Mouse (Mus musculus) hindbrain, embryonic 15.5 days (tissue): ENCODE measurements around the gene Thbs1. TPM values are rescaled to one million over a fixed set of nuclear protein-coding genes. Genes with fewer than 3 reads are reported as not detected.
A peak's percentile ranks its signal among the peaks of the same experiment; 100 is the strongest.

ENCODE experiments used
- ATAC-seq: fragments of 200-750 bp; cut with Nextera tagmentation; 2 replicates; pipeline ENCODE4 v1.8.0; 2017; ENCODE audit warnings: low read depth, moderate number of reproducible peaks, moderate TSS enrichment; ENCODE audit not compliant: low FRiP score
- H3K27ac ChIP-seq: fragments of 300-500 bp; sonication (generic); replicated peaks from 2 replicates; pipeline ENCODE4 v1.5.1; 2015; ENCODE audit warnings: mild to moderate bottlenecking, inconsistent platforms
- H3K27me3 ChIP-seq: fragments of 300-500 bp; sonication (generic); 2 replicates; pipeline ENCODE4 v1.6.1; 2015; ENCODE audit warnings: control low read depth, inconsistent platforms
- H3K36me3 ChIP-seq: fragments of 300-500 bp; sonication (generic); 2 replicates; pipeline ENCODE4 v1.6.1; 2015; ENCODE audit warnings: control low read depth, inconsistent platforms
- H3K4me1 ChIP-seq: fragments of 300-500 bp; sonication (generic); replicated peaks from 2 replicates; pipeline ENCODE4 v1.6.1; 2015; ENCODE audit warnings: control low read depth, inconsistent platforms
- H3K4me2 ChIP-seq: fragments of 300-500 bp; sonication (generic); 2 replicates; pipeline ENCODE4 v1.6.1; 2015; ENCODE audit warnings: moderate library complexity, mild to moderate bottlenecking, inconsistent platforms
- H3K4me3 ChIP-seq: fragments of 300-500 bp; sonication (generic); 2 replicates; pipeline ENCODE4 v1.5.1; 2015; ENCODE audit warnings: mild to moderate bottlenecking, inconsistent platforms
- H3K9ac ChIP-seq: fragments of 300-500 bp; sonication (generic); 2 replicates; pipeline ENCODE4 v1.6.1; 2015; ENCODE audit warnings: inconsistent platforms
- H3K9me3 ChIP-seq: fragments of 300-500 bp; sonication (generic); 2 replicates; pipeline ENCODE4 v1.6.1; 2016; ENCODE audit warnings: control low read depth, inconsistent platforms
- WGBS: fragments of 180-500 bp; shearing (Covaris S2); methylation state at CpG from one replicate; pipeline ENCODE4 v1.1.7; 2015; 5-methylcytosine and 5-hydroxymethylcytosine counted together
- polyA plus RNA-seq: library from polyadenylated mRNA; unstranded; fragments of >200 nt; fragmentation: Nextera tagmentation; extraction: Ambion mirVana; gene quantifications from 2 replicates; pipeline ENCODE4 v1.2.1, GENCODE M21; 2015

Thbs1 gene
- polyA plus RNA-seq, 1 experiment from 2014 or later, result 6.9 TPM

GRCm38 (mm10) chr2:118116180-118116579 is 4.5 kb downstream of the Thbs1 start:
- Histone ChIP-seq H3K36me3 (no peaks in the 10 kb centered on the region), H3K9ac (no peak overlapping the region), H3K27me3 (peaks cover 6% of the 10 kb centered on the region; the same call in 1 of the 2 replicates), H3K4me2 (no peak overlapping the region), H3K27ac (no peak overlapping the region), H3K4me3 (no peak overlapping the region), H3K4me1 (peaks cover 43% of the 10 kb centered on the region), H3K9me3 (no peaks in the 10 kb centered on the region)
- 54% methylated on average over 2 of the region's 2 CpGs for WGBS
- ATAC-seq, result 0 out of 2 replicates have a peak, but pooled peaks have one; percentile 28

GRCm38 (mm10) chr2:118116754-118117290 is 5.1 kb downstream of the Thbs1 start:
- H3K27me3 ChIP-seq, result peaks cover 6% of the 10 kb centered on the region; the same call in 1 of the 2 replicates
- WGBS, result 70% methylated on average over 3 of the region's 3 CpGs
- H3K9me3 ChIP-seq, result no peaks in the 10 kb centered on the region
- no peak overlapping the region for H3K9ac ChIP-seq
- no peak for ATAC-seq
- H3K27ac ChIP-seq, result no peak overlapping the region
- H3K4me1 ChIP-seq, result peaks cover 43% of the 10 kb centered on the region
- no peak overlapping the region for H3K4me2 ChIP-seq
- H3K4me3 ChIP-seq, result no peak overlapping the region
- H3K36me3 ChIP-seq, result no peaks in the 10 kb centered on the region

- 76% methylated on average over 11 of the region's 11 CpGs for WGBS
Measured at GRCm38 (mm10) chr2:118117401-118117800, 5.7 kb downstream of the Thbs1 start.

GRCm38 (mm10) chr2:118118045-118118444 is 6.4 kb downstream of the Thbs1 start:
- ATAC-seq, result no peak
- no peaks in the 10 kb centered on the region for H3K9me3 ChIP-seq
- H3K4me3 ChIP-seq, result no peak overlapping the region
- H3K36me3 ChIP-seq, result no peaks in the 10 kb centered on the region
- no peak overlapping the region for H3K4me2 ChIP-seq
- 78% methylated on average over 6 of the region's 6 CpGs for WGBS
- peaks cover 4% of the 10 kb centered on the region; the same call in 1 of the 2 replicates for H3K27me3 ChIP-seq
- H3K4me1 ChIP-seq, result peaks cover 33% of the 10 kb centered on the region
- H3K27ac ChIP-seq, result no peak overlapping the region
- no peak overlapping the region for H3K9ac ChIP-seq

More at GRCm38 (mm10) chr2:118117401-118117800, 5.7 kb downstream of the Thbs1 start:
- H3K4me1 ChIP-seq, result peaks cover 38% of the 10 kb centered on the region
- H3K4me3 ChIP-seq, result no peak overlapping the region
- no peak for ATAC-seq
- no peaks in the 10 kb centered on the region for H3K9me3 ChIP-seq
- H3K36me3 ChIP-seq, result no peaks in the 10 kb centered on the region
- H3K4me2 ChIP-seq, result no peak overlapping the region
- H3K27ac ChIP-seq, result no peak overlapping the region
- H3K9ac ChIP-seq, result no peak overlapping the region
- peaks cover 6% of the 10 kb centered on the region; the same call in 1 of the 2 replicates for H3K27me3 ChIP-seq

GRCm38 (mm10) chr2:118118515-118118914 is 6.8 kb downstream of the Thbs1 start:
- H3K27me3 ChIP-seq, result no peaks in the 10 kb centered on the region
- no peak for ATAC-seq
- H3K27ac ChIP-seq, result no peak overlapping the region
- H3K9me3 ChIP-seq, result no peaks in the 10 kb centered on the region
- 88% methylated on average over 7 of the region's 7 CpGs for WGBS
- H3K4me3 ChIP-seq, result no peak overlapping the region
- no peaks in the 10 kb centered on the region for H3K36me3 ChIP-seq
- H3K9ac ChIP-seq, result no peak overlapping the region
- no peak overlapping the region for H3K4me2 ChIP-seq
- H3K4me1 ChIP-seq, result peaks cover 30% of the 10 kb centered on the region

- H3K4me2 ChIP-seq, result no peak overlapping the region
- no peaks in the 10 kb centered on the region for H3K9me3 ChIP-seq
- H3K27me3 ChIP-seq, result no peaks in the 10 kb centered on the region
- no peak overlapping the region for H3K4me3 ChIP-seq
- ATAC-seq, result no peak
- no peaks in the 10 kb centered on the region for H3K36me3 ChIP-seq
- H3K4me1 ChIP-seq, result peaks cover 21% of the 10 kb centered on the region
- no peak overlapping the region for H3K9ac ChIP-seq
- 95% methylated on average over 12 of the region's 12 CpGs for WGBS
- H3K27ac ChIP-seq, result no peak overlapping the region
Measured at GRCm38 (mm10) chr2:118119684-118120083, 8.0 kb downstream of the Thbs1 start.

GRCm38 (mm10) chr2:118120095-118120494 is 8.4 kb downstream of the Thbs1 start:
- WGBS, result 97% methylated on average over 11 of the region's 11 CpGs
- Histone ChIP-seq H3K4me2 (no peak overlapping the region), H3K9me3 (no peaks in the 10 kb centered on the region), H3K4me1 (peaks cover 18% of the 10 kb centered on the region), H3K4me3 (no peak overlapping the region), H3K9ac (no peak overlapping the region), H3K27ac (no peak overlapping the region), H3K36me3 (no peaks in the 10 kb centered on the region), H3K27me3 (no peaks in the 10 kb centered on the region)
- ATAC-seq, result no peak

GRCm38 (mm10) chr2:118120751-118121150 is 9.1 kb downstream of the Thbs1 start:
- ATAC-seq, result no peak
- Histone ChIP-seq H3K9ac (no peak overlapping the region), H3K4me1 (peaks cover 11% of the 10 kb centered on the region), H3K36me3 (no peaks in the 10 kb centered on the region), H3K27me3 (no peaks in the 10 kb centered on the region), H3K4me3 (no peak overlapping the region), H3K4me2 (no peak overlapping the region), H3K27ac (no peak overlapping the region), H3K9me3 (no peaks in the 10 kb centered on the region)
- 96% methylated on average over 7 of the region's 7 CpGs for WGBS

GRCm38 (mm10) chr2:118122291-118122690 is 10.6 kb downstream of the Thbs1 start:
- Histone ChIP-seq H3K9ac (no peak overlapping the region), H3K4me2 (no peak overlapping the region), H3K27ac (no peak overlapping the region), H3K4me3 (no peak overlapping the region), H3K9me3 (no peaks in the 10 kb centered on the region), H3K4me1 (no peaks in the 10 kb centered on the region), H3K27me3 (no peaks in the 10 kb centered on the region), H3K36me3 (no peaks in the 10 kb centered on the region)
- ATAC-seq, result no peak
- 95% methylated on average over 6 of the region's 6 CpGs for WGBS

GRCm38 (mm10) chr2:118123743-118124142 is 12.1 kb downstream of the Thbs1 start:
- Histone ChIP-seq H3K36me3 (no peaks in the 10 kb centered on the region), H3K9me3 (no peaks in the 10 kb centered on the region), H3K9ac (no peak overlapping the region), H3K4me1 (no peaks in the 10 kb centered on the region), H3K27me3 (no peaks in the 10 kb centered on the region), H3K4me3 (no peak overlapping the region), H3K4me2 (no peak overlapping the region), H3K27ac (no peak overlapping the region)
- 89% methylated on average over 9 of the region's 9 CpGs for WGBS
- no peak for ATAC-seq

- WGBS, result 91% methylated on average over 7 of the region's 7 CpGs
Measured at GRCm38 (mm10) chr2:118124437-118124836, 12.8 kb downstream of the Thbs1 start.

GRCm38 (mm10) chr2:118125211-118125939 is 13.7 kb downstream of the Thbs1 start:
- H3K9me3 ChIP-seq, result no peaks in the 10 kb centered on the region
- no peak for ATAC-seq
- H3K9ac ChIP-seq, result no peak overlapping the region
- H3K36me3 ChIP-seq, result no peaks in the 10 kb centered on the region
- H3K4me2 ChIP-seq, result no peak overlapping the region
- H3K4me3 ChIP-seq, result no peak overlapping the region
- H3K4me1 ChIP-seq, result no peaks in the 10 kb centered on the region
- 72% methylated on average over 11 of the region's 11 CpGs for WGBS
- no peak overlapping the region for H3K27ac ChIP-seq
- H3K27me3 ChIP-seq, result no peaks in the 10 kb centered on the region

More at GRCm38 (mm10) chr2:118124437-118124836, 12.8 kb downstream of the Thbs1 start:
- no peaks in the 10 kb centered on the region for H3K27me3 ChIP-seq
- H3K4me3 ChIP-seq, result no peak overlapping the region
- no peak overlapping the region for H3K27ac ChIP-seq
- no peaks in the 10 kb centered on the region for H3K4me1 ChIP-seq
- no peak overlapping the region for H3K9ac ChIP-seq
- H3K36me3 ChIP-seq, result no peaks in the 10 kb centered on the region
- H3K4me2 ChIP-seq, result no peak overlapping the region
- no peak for ATAC-seq
- no peaks in the 10 kb centered on the region for H3K9me3 ChIP-seq
